Mouse (Mus musculus): ENCODE results near the gene Eif4g1. TPM values are rescaled to one million over a fixed set of nuclear protein-coding genes. Genes with fewer than 3 reads are reported as not detected.
A peak's percentile ranks its signal among the peaks of the same experiment; 100 is the strongest.

The Eif4g1 gene
- polyA plus RNA-seq, 1 experiment from 2014 or later, result 129 TPM

DNA sequence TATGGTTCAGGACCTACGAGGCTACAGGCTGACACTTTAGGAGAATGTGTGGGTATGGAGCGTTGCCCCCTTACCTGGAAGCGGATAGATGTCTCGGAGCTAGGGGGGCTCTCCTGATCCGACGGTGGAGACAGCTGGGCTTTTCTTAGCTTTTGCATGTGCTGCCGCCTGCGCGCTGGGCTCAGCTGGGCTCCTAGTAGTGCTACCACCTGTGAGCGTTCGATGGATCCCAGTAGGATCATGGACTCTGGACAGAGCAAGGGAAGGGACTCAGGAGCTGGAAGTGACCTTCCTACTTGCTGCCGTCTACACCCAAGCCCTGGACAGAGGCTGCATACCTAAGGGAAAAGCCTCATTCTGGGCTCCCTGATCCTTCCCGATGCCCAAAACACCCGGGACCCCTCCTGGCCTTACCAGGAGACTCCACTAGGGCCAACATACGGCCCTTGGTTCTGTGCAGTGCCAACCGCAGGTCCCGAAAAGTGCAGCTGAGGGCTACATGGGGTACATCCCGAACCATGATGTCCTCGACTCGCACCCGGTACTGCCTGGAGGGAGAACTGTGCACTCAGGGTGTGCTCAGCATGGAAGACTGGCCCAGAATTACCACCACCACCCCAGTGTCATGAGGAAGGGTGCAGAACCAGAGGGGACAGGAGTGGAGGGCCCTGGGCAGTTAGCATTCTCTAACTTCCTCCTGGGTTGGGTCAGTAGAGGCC is 40.3 kb downstream of the Eif4g1 start:
- Histone ChIP-seq H3K9ac (no peak overlapping the region), H3K36me3 (peaks cover 66% of the 10 kb centered on the region), H3K27ac (replicated peaks) (no peak overlapping the region), H3K4me1 (no peaks in the 10 kb centered on the region; the same call in 1 of the 2 replicates), H3K4me2 (no peak overlapping the region), H3K4me3 (no peak overlapping the region), H3K9me3 (no peaks in the 10 kb centered on the region), H3K27me3 (replicated peaks) (no peaks in the 10 kb centered on the region)
- no peak for ATAC-seq (ENCODE audit: extremely low read depth, insufficient number of reproducible peaks, low FRiP score, low TSS enrichment)
- WGBS, result 86% methylated on average over 21 of the region's 21 CpGs

DNA sequence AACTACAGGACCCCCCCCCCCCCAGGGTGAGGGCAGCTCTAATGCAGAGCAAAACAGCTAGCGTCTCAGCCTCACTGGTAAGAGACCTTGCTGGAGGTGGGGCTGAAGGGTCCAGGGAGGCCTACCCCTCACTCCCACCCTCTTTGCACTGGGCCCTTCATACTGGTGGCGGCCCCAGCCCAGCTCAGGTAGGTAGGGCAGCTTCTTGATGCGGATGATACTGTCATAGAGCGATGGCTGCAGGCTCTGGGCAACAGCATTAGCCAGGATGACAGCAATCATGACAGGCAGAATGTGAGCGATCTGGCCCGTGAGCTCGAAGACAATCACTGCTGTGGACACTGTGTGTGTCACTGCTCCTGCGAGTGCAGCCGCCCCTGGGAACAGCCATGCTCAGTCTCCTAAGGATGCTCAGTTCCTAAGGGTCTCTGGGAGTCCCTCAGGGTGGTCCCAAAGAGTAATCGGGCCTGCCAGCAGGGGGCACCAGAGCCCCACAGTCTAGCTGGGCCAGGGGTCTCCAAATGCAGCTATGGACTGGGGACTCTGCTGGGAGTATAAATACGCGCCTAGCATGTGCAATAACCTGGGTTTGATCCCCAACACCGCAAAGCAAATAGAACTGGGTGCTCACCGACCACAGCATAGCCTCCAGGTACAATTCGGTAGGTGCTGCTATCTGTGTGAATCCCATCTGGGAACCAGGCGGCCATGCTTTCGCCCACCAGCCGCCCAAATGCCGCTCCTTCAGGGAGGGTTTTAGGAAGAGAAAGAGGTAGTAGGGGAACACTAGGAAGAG is 41.0 kb downstream of the Eif4g1 start:
- Histone ChIP-seq H3K27me3 (replicated peaks) (no peaks in the 10 kb centered on the region), H3K9me3 (no peaks in the 10 kb centered on the region), H3K9ac (no peak overlapping the region), H3K4me1 (peaks cover 7% of the 10 kb centered on the region), H3K4me2 (no peak overlapping the region), H3K4me3 (no peak overlapping the region), H3K36me3 (peaks cover 65% of the 10 kb centered on the region), H3K27ac (replicated peaks) (no peak overlapping the region)
- ATAC-seq (ENCODE audit: extremely low read depth, insufficient number of reproducible peaks, low FRiP score, low TSS enrichment), result no peak
- whole genome bisulfite sequencing, result 74% methylated on average over 19 of the region's 19 CpGs

DNA sequence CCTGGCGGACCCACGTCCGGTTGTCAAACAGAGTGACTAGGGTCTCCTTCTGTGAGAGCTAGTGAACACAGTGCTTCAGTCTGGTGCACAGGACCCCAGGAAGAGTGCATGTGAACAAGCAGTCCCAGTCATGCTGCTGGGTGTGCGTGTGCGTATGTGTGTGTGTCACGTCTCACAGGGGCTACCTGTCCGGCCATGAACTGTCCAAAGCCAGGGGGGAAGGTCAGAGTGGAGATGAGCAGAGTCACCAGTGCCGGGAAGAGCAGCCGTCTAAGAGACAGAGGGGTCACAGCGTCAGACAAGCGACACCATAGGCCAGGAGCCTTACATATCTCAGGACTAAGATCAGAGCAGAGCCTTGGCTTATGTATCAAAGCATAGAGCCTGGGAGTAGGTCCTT is 42.3 kb downstream of the Eif4g1 start:
- Histone ChIP-seq H3K27me3 (replicated peaks) (no peaks in the 10 kb centered on the region), H3K4me3 (no peak overlapping the region), H3K9me3 (no peaks in the 10 kb centered on the region), H3K4me1 (peaks cover 18% of the 10 kb centered on the region), H3K36me3 (peaks cover 60% of the 10 kb centered on the region), H3K27ac (replicated peaks) (no peak overlapping the region), H3K9ac (no peak overlapping the region), H3K4me2 (no peak overlapping the region)
- 88% methylated on average over 11 of the region's 11 CpGs for WGBS
- ATAC-seq (ENCODE audit: extremely low read depth, insufficient number of reproducible peaks, low FRiP score, low TSS enrichment), result no peak

DNA sequence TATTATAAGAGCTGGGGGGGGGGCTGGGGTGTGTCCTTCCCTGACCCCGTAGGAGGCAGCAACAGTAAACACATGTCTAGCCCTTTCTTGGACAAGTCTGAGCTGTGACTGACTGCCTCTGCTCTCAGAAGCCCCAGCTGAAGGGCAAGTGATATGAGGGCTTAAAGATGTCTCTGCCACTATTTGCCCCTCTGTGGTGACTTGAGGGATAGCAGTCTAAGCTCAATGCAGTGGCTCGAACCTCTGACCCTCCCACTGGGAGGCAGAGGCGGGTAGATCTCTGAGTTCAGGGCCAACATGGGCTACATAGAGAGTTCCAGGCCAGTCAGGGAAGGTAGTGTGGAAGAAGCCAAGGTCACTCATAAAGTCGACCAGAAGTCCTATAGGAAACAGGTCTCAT is 42.7 kb downstream of the Eif4g1 start:
- ATAC-seq (ENCODE audit: extremely low read depth, insufficient number of reproducible peaks, low FRiP score, low TSS enrichment), result no peak
- Histone ChIP-seq H3K36me3 (peaks cover 55% of the 10 kb centered on the region), H3K4me2 (no peak overlapping the region), H3K27ac (replicated peaks) (no peak overlapping the region), H3K4me3 (no peak overlapping the region), H3K4me1 (peaks cover 22% of the 10 kb centered on the region), H3K9me3 (no peaks in the 10 kb centered on the region), H3K27me3 (replicated peaks) (no peaks in the 10 kb centered on the region), H3K9ac (no peak overlapping the region)
- 78% methylated on average over 4 of the region's 4 CpGs for WGBS

DNA sequence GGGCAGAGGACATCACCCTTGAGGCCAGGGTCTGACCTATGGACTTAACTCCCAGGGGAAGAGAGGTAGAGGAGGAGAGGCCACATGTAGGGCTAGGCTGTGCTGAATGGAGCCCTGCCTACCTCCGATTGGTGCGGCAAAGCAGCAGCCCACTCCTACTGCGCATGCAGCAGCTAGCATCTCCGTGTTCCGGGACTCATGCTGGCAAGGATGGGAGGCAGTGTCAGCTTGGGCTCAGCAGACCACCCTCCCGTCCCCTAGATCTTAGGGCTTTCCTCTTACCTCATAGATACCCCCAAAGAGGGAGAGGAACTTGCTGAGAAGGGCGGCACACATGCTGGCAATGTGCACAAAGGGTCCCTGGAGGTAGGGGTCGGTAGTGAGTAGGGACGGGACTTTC is 44.1 kb downstream of the Eif4g1 start:
- Histone ChIP-seq H3K4me3 (no peak overlapping the region), H3K9me3 (no peaks in the 10 kb centered on the region), H3K4me2 (no peak overlapping the region), H3K36me3 (peaks cover 43% of the 10 kb centered on the region), H3K27ac (replicated peaks) (no peak overlapping the region), H3K4me1 (peaks cover 30% of the 10 kb centered on the region), H3K9ac (no peak overlapping the region), H3K27me3 (replicated peaks) (no peaks in the 10 kb centered on the region)
- no peak for ATAC-seq (ENCODE audit: extremely low read depth, insufficient number of reproducible peaks, low FRiP score, low TSS enrichment)
- WGBS, result 77% methylated on average over 9 of the region's 9 CpGs

DNA sequence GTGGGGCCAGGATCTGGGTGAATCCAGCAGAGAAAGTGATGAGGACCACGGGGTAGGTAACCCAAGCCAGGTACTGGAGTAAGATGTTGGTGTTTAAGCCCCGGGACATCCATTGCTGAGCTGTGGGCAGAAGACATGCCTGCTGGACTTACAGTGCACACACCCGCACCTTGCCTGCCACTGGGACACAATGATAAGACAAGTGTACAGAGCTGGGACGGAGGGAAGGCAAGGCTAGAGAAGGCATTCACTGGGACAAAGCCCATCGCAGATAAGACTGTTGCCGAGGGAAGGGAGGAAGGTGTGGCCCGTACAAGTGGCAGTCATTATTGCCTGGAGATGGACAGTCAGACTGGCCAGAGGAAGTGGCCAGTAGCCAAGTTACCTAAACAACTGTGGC is 44.8 kb downstream of the Eif4g1 start:
- H3K4me3 ChIP-seq, result no peak overlapping the region
- no peaks in the 10 kb centered on the region for H3K9me3 ChIP-seq
- H3K9ac ChIP-seq, result no peak overlapping the region
- no peak overlapping the region for H3K27ac ChIP-seq (replicated peaks)
- no peaks in the 10 kb centered on the region for H3K27me3 ChIP-seq (replicated peaks)
- H3K4me1 ChIP-seq, result peaks cover 31% of the 10 kb centered on the region
- peaks cover 36% of the 10 kb centered on the region for H3K36me3 ChIP-seq
- 45% methylated on average over 7 of the region's 7 CpGs for WGBS
- ATAC-seq (ENCODE audit: extremely low read depth, insufficient number of reproducible peaks, low FRiP score, low TSS enrichment), result no peak
- H3K4me2 ChIP-seq, result no peak overlapping the region

DNA sequence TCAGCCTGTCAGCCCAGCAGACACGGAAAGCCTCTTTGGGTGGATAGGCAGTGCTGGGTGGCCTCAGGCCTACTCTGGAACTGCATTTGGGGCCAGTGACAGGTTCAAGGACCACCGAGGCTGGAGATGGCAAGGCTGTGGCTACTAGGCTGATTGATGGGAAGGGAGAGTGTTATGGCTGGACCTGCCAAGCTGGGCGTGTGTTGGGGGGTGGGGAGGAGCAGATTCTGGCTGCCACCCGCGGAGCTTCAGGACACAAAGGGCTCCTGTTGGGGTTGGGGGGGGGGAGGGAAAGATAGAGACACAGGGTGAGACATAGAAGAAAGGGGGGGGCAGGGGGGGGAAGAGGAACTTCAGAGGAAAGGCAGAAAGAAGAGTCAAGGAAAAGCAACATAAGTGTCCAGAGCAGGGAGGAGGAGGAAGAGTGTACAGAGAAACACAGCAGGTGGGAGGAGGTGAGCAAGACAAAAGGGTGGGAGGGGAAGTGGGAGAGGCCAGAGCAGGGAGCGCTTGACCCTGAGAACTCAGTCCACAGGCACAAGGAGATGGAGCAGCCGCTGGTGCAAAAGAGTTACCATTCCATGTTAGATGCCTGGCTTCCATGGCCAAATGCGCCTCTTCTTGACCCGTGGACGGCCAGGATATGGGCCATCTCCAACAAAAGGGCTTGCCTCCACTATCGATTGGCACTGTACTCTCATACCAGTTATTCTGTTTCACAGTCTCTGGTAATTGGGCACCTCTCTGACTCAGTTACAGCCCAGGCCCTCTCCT is 46.4 kb downstream of the Eif4g1 start:
- Histone ChIP-seq H3K27me3 (replicated peaks) (no peaks in the 10 kb centered on the region), H3K9me3 (no peaks in the 10 kb centered on the region), H3K36me3 (peaks cover 26% of the 10 kb centered on the region), H3K27ac (replicated peaks) (no peak overlapping the region), H3K4me2 (peak overlapping the region; percentile 97), H3K4me3 (peak overlapping the region; percentile 67; the same call in 1 of the 2 replicates), H3K9ac (peak overlapping the region; percentile 87), H3K4me1 (peaks cover 38% of the 10 kb centered on the region)
- WGBS, result 49% methylated on average over 11 of the region's 11 CpGs
- no peak for ATAC-seq (ENCODE audit: extremely low read depth, insufficient number of reproducible peaks, low FRiP score, low TSS enrichment)

DNA sequence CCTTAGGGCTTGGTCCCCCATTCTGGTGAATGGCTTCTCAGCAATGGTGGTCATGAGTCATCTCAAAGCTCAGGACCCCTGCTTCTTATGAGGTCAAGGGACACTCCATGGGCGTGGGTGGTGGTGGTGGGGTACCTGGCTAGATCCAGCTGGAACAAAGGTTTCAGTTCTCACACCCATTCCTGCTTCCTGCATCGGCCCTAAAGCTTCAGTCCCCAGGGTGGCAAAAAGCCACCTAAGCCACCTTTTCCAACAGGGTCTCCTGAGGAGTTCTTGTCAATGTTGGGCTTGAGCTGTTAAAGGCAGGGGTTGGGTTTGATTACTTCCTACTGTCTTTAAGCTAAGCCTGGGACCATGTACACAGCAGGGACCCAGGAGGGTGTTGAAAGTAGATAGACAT is 47.0 kb downstream of the Eif4g1 start:
- H3K9ac ChIP-seq, result peak overlapping the region; percentile 87
- peaks cover 38% of the 10 kb centered on the region for H3K4me1 ChIP-seq
- H3K27ac ChIP-seq (replicated peaks), result no peak overlapping the region; the same call in 1 of the 2 replicates
- peaks cover 31% of the 10 kb centered on the region for H3K36me3 ChIP-seq
- no peaks in the 10 kb centered on the region for H3K27me3 ChIP-seq (replicated peaks)
- WGBS, result 69% methylated on average over 2 of the region's 2 CpGs
- peak overlapping the region; percentile 67 for H3K4me3 ChIP-seq
- peak overlapping the region; percentile 97 for H3K4me2 ChIP-seq
- ATAC-seq (ENCODE audit: extremely low read depth, insufficient number of reproducible peaks, low FRiP score, low TSS enrichment), result no peak
- H3K9me3 ChIP-seq, result no peaks in the 10 kb centered on the region

DNA sequence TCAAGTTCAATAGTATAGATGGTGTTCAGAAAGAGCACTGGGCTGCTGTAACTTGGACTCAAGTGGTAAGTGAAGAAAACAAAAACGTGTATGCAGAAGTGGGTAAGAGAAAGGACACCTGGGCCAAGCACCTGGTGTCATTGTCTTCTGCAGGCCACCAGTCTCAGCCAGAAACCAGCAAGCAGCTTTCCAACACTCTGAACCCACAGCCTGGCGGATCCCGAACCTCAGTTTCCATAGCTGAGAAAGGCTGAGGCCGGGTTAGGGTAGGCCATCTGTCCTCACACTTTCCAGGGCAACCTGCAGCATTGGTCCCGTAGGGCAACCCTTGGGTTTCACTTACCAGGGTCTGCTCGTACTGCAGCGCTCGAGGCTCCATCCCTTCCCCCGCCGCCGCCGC is 47.5 kb downstream of the Eif4g1 start:
- Histone ChIP-seq H3K9me3 (no peaks in the 10 kb centered on the region), H3K4me3 (peak overlapping the region; percentile 67), H3K4me1 (peaks cover 38% of the 10 kb centered on the region), H3K9ac (peak overlapping the region; percentile 87), H3K27ac (replicated peaks) (peak overlapping the region; percentile 97), H3K27me3 (replicated peaks) (no peaks in the 10 kb centered on the region), H3K4me2 (peak overlapping the region; percentile 97), H3K36me3 (peaks cover 31% of the 10 kb centered on the region)
- ATAC-seq (ENCODE audit: extremely low read depth, insufficient number of reproducible peaks, low FRiP score, low TSS enrichment), result no peak
- WGBS, result 1% methylated on average over 12 of the region's 12 CpGs

DNA sequence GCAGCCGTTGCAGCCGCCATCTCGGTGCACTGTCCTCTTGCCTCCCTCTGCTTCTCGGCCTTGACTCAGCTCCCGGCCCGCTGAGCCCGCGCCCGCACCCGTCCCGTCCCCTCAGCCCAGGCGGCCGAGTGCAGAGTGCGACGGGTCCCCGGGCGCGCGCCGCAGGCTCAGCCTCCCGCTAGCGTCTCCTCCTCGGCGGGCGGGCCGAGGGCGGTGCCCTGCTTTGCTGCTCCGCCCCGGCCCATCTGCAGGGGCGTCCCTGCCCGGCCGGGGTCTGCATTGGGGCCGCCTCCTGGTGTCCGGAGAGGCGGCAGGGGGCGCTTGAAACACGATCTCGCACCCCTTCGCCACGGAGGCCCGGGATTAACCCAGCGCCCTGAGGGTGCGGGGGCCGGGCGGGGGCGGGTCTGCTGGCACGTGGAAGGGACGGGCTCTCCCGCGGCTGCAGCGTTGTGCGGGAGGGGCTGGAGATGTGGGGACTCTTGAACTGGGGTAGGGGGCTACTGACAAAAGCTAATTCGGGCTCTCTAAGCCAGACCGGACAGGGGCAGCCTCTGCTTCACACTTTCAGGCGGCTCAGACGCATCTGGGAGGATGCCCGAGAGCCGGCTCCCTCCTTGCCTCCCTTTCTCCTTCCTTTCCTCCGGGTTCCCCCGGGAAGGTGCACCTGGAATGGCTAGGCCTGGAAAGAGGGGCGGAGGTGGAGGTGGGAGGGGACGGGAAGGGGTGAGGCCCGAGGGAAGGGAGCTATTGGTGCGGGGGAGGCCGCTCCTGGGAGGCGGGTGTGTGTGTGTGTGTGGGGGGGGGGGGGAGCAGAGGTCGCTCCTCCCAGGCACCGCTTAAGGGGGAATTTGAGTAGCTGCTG is 48.1 kb downstream of the Eif4g1 start:
- peak; percentile 75 for ATAC-seq (ENCODE audit: extremely low read depth, insufficient number of reproducible peaks, low FRiP score, low TSS enrichment)
- WGBS, result under 1% methylated on average over 62 of the region's 68 CpGs

More for the DNA sequence above, 48.1 kb downstream of the Eif4g1 start:
- Histone ChIP-seq H3K27me3 (replicated peaks) (no peaks in the 10 kb centered on the region), H3K27ac (replicated peaks) (peak overlapping the region; percentile 97), H3K9ac (peak overlapping the region; percentile 87), H3K4me3 (peak overlapping the region; percentile 67), H3K9me3 (no peaks in the 10 kb centered on the region), H3K36me3 (peaks cover 31% of the 10 kb centered on the region), H3K4me1 (peaks cover 38% of the 10 kb centered on the region), H3K4me2 (peak overlapping the region; percentile 97)
